Mouse (Mus musculus): ENCODE results near the gene Rab30. TPM values are rescaled to one million over a fixed set of nuclear protein-coding genes. Genes with fewer than 3 reads are reported as not detected.
"Not testable (repeated sequence)": the region's sequence is repeated elsewhere in the genome, so short reads cannot be mapped to it uniquely, and the experiment has no call there.

Gene Rab30
- polyA plus RNA-seq, 2 experiments = 1.9 to 6.8 TPM

- no peaks in the 10 kb centered on the region; the same call in 1 of the 2 replicates for H3K27me3 ChIP-seq (ENCODE audit: control insufficient read depth, insufficient read depth, low read length)
- H3K4me1 ChIP-seq (replicated peaks; ENCODE audit: control insufficient read depth in 2 of 2, insufficient read depth in 2 of 2, low read length in 1 of 2) = no peaks in the 10 kb centered on the region
- H3K4me2 ChIP-seq (ENCODE audit: low read depth) = no peak overlapping the region
- no peaks in the 10 kb centered on the region for H3K9me3 ChIP-seq (ENCODE audit: control insufficient read depth, low read length)
- no peak overlapping the region for H3K4me3 ChIP-seq (ENCODE audit: insufficient read depth in 1 of 2, low read depth in 2 of 2, low read length in 2 of 2)
- no peak overlapping the region for H3K27ac ChIP-seq
- no peak for ATAC-seq (ENCODE audit: insufficient read depth)
- no peaks in the 10 kb centered on the region for H3K36me3 ChIP-seq (replicated peaks; ENCODE audit: control insufficient read depth, insufficient read depth, low read depth)
- TF ChIP-seq CTCF (IDR thresholded peaks at IDR 0.05; ENCODE audit: low read depth) (no peak), EP300 (IDR thresholded peaks at IDR 0.05; ENCODE audit: low read depth) (no peak)
- no peak for DNase-seq (ENCODE audit: low read depth in 3 of 3, low spot score in 3 of 3)
- H3K9ac ChIP-seq (replicated peaks) = no peak overlapping the region
- WGBS (ENCODE audit: insufficient replicate concordance) = 47% methylated on average over 3 of the region's 3 CpGs
Observed at GRCm38 (mm10) chr7:92723750-92724149, 17.7 kb upstream of the Rab30 start.

DNA sequence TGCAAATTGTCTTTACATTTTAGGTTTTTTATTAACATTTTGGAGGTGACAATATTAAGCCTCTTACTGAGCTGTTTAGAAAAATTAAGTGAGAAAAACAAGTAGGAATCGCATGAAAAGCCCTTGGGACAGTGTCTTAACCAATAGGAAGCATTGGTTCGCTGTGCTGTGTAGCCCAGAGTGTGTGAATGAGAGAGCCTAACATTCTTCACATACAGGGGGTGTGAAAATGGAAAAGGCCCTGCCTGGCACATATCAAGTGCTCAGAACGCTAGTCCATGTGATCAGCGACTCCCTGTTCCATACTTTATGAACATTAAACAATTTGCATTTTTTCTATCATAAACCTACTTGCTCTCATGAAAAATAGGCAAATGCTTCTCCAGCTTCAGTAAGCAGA, 17.1 kb upstream of the Rab30 start:
- H3K9ac ChIP-seq (replicated peaks) = no peak overlapping the region
- H3K4me3 ChIP-seq (ENCODE audit: insufficient read depth in 1 of 2, low read depth in 2 of 2, low read length in 2 of 2) = no peak overlapping the region
- no peaks in the 10 kb centered on the region for H3K36me3 ChIP-seq (replicated peaks; ENCODE audit: control insufficient read depth, insufficient read depth, low read depth)
- H3K4me1 ChIP-seq (replicated peaks; ENCODE audit: control insufficient read depth in 2 of 2, insufficient read depth in 2 of 2, low read length in 1 of 2) = no peaks in the 10 kb centered on the region
- no peak overlapping the region for H3K4me2 ChIP-seq (ENCODE audit: low read depth)
- WGBS (ENCODE audit: insufficient replicate concordance) = 61% methylated on average over 4 of the region's 4 CpGs
- no peaks in the 10 kb centered on the region for H3K9me3 ChIP-seq (ENCODE audit: control insufficient read depth, low read length)
- ATAC-seq (ENCODE audit: insufficient read depth) (no peak), DNase-seq (ENCODE audit: low read depth in 3 of 3, low spot score in 3 of 3) (no peak)
- TF ChIP-seq CTCF (IDR thresholded peaks at IDR 0.05; ENCODE audit: low read depth) (no peak), EP300 (IDR thresholded peaks at IDR 0.05; ENCODE audit: low read depth) (no peak)
- H3K27ac ChIP-seq = no peak overlapping the region
- H3K27me3 ChIP-seq (ENCODE audit: control insufficient read depth, insufficient read depth, low read length) = no peaks in the 10 kb centered on the region; the same call in 1 of the 2 replicates

- 49% methylated on average over 3 of the region's 3 CpGs for WGBS (ENCODE audit: insufficient replicate concordance)
Observed at GRCm38 (mm10) chr7:92729583-92729982, 11.8 kb upstream of the Rab30 start.

DNA sequence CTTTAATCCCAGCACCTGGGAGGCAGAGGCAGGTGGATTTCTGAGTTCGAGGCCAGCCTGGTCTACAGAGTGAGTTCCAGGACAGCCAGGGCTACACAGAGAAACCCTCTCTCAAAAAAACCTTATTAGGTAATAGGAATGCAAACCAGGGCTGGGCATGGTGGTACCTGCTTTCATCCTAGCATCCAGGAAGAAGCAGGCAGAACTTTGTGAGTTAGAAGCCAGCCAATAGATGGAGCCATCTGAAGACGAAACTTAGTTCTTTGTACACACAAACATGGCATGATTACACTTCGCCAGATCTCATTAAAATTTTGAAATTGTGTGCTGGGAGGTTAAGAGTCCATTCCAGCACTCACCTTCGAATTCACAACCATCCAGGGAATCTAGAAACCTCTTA, 10.9 kb upstream of the Rab30 start:
- H3K36me3 ChIP-seq (replicated peaks; ENCODE audit: control insufficient read depth, insufficient read depth, low read depth) = no peaks in the 10 kb centered on the region
- no peak overlapping the region for H3K27ac ChIP-seq
- no peak for DNase-seq (ENCODE audit: low read depth in 3 of 3, low spot score in 3 of 3)
- TF ChIP-seq CTCF (IDR thresholded peaks at IDR 0.05; ENCODE audit: low read depth) (no peak), EP300 (IDR thresholded peaks at IDR 0.05; ENCODE audit: low read depth) (no peak)
- no peak overlapping the region for H3K4me3 ChIP-seq (ENCODE audit: insufficient read depth in 1 of 2, low read depth in 2 of 2, low read length in 2 of 2)
- 55% methylated on average over 4 of the region's 4 CpGs for WGBS (ENCODE audit: insufficient replicate concordance)
- ATAC-seq (ENCODE audit: insufficient read depth) = no peak
- H3K9ac ChIP-seq (replicated peaks) = no peak overlapping the region
- no peaks in the 10 kb centered on the region; the same call in 1 of the 2 replicates for H3K27me3 ChIP-seq (ENCODE audit: control insufficient read depth, insufficient read depth, low read length)
- H3K9me3 ChIP-seq (ENCODE audit: control insufficient read depth, low read length) = no peaks in the 10 kb centered on the region
- no peak overlapping the region for H3K4me2 ChIP-seq (ENCODE audit: low read depth)
- H3K4me1 ChIP-seq (replicated peaks; ENCODE audit: control insufficient read depth in 2 of 2, insufficient read depth in 2 of 2, low read length in 1 of 2) = no peaks in the 10 kb centered on the region

More at GRCm38 (mm10) chr7:92729583-92729982, 11.8 kb upstream of the Rab30 start:
- not testable (repeated sequence) for H3K4me2 ChIP-seq (ENCODE audit: low read depth); DNase-seq (ENCODE audit: low read depth in 3 of 3, low spot score in 3 of 3); ATAC-seq (ENCODE audit: insufficient read depth); H3K27ac ChIP-seq; H3K4me3 ChIP-seq (ENCODE audit: insufficient read depth in 1 of 2, low read depth in 2 of 2, low read length in 2 of 2); H3K36me3 ChIP-seq (replicated peaks; ENCODE audit: control insufficient read depth, insufficient read depth, low read depth); H3K4me1 ChIP-seq (replicated peaks; ENCODE audit: control insufficient read depth in 2 of 2, insufficient read depth in 2 of 2, low read length in 1 of 2); H3K9me3 ChIP-seq (ENCODE audit: control insufficient read depth, low read length); H3K27me3 ChIP-seq (ENCODE audit: control insufficient read depth, insufficient read depth, low read length); H3K9ac ChIP-seq (replicated peaks)

GRCm38 (mm10) chr7:92730959-92731358, 10.4 kb upstream of the Rab30 start:
- Histone ChIP-seq H3K4me2 (ENCODE audit: low read depth) (no peak overlapping the region), H3K4me3 (ENCODE audit: insufficient read depth in 1 of 2, low read depth in 2 of 2, low read length in 2 of 2) (no peak overlapping the region), H3K27me3 (ENCODE audit: control insufficient read depth, insufficient read depth, low read length) (no peaks in the 10 kb centered on the region; the same call in 1 of the 2 replicates), H3K27ac (no peak overlapping the region), H3K9me3 (ENCODE audit: control insufficient read depth, low read length) (no peaks in the 10 kb centered on the region), H3K9ac (replicated peaks) (no peak overlapping the region), H3K4me1 (replicated peaks; ENCODE audit: control insufficient read depth in 2 of 2, insufficient read depth in 2 of 2, low read length in 1 of 2) (no peaks in the 10 kb centered on the region), H3K36me3 (replicated peaks; ENCODE audit: control insufficient read depth, insufficient read depth, low read depth) (no peaks in the 10 kb centered on the region)
- ATAC-seq (ENCODE audit: insufficient read depth) (no peak), DNase-seq (ENCODE audit: low read depth in 3 of 3, low spot score in 3 of 3) (no peak)
- TF ChIP-seq CTCF (IDR thresholded peaks at IDR 0.05; ENCODE audit: low read depth) (no peak), EP300 (IDR thresholded peaks at IDR 0.05; ENCODE audit: low read depth) (no peak)
- 52% methylated on average over 3 of the region's 3 CpGs for WGBS (ENCODE audit: insufficient replicate concordance)

Measured in liver, embryonic 14.5 days (tissue).